Mouse (Mus musculus): ENCODE data around the gene Atoh8. TPM values are rescaled to one million over a fixed set of nuclear protein-coding genes. Genes with fewer than 3 reads are reported as not detected.

Gene Atoh8
- total RNA-seq, 4 experiments from 2014 or later: 2.5 to 3.4 (median 3.3) TPM

DNA sequence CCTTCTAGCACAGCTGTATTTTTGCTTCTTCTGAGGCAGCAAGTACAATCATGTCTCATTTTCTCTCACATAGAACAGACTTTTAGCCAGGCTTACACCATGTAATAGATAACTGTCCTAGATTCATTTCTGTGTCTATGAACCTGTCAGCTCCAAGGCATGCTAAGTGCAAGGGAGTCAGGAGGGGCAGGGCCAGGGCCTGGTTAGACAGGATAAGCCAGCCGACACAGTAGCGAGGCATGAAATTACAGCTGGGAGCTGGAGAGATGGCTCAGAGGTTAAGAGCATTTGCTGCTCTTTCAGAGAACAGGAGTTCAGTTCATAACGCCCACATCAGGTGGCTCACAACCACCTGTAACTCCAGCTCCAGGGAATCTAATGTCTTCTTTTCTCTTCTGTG is 38.7 kb downstream of the Atoh8 start:
- no peak for DNase-seq (ENCODE audit: low spot score in 2 of 2)

DNA sequence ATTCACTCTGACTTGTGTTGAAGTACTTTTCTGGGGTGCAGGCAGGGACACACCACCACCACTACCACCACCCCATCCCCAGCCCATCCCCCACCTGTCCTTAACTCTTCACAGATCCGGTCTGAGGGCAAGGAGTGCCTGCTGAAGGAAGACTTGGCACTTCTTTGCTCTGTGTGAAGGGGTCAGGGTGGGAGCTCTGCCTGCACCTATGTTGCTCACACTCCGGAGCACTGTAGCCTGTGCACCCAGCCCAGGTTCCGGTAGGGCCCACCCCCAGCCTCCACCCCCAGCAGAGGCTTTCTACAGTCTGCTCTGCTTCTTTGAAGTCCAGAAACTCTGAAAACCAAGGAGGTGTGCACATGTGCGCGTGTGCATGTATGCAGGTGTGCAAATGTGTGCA is 44.8 kb downstream of the Atoh8 start:
- no peak for DNase-seq (ENCODE audit: low spot score in 2 of 2)

- no peak for DNase-seq (ENCODE audit: low spot score in 2 of 2)
Observed at GRCm38 (mm10) chr6:72190120-72190519, 45.3 kb downstream of the Atoh8 start.

DNA sequence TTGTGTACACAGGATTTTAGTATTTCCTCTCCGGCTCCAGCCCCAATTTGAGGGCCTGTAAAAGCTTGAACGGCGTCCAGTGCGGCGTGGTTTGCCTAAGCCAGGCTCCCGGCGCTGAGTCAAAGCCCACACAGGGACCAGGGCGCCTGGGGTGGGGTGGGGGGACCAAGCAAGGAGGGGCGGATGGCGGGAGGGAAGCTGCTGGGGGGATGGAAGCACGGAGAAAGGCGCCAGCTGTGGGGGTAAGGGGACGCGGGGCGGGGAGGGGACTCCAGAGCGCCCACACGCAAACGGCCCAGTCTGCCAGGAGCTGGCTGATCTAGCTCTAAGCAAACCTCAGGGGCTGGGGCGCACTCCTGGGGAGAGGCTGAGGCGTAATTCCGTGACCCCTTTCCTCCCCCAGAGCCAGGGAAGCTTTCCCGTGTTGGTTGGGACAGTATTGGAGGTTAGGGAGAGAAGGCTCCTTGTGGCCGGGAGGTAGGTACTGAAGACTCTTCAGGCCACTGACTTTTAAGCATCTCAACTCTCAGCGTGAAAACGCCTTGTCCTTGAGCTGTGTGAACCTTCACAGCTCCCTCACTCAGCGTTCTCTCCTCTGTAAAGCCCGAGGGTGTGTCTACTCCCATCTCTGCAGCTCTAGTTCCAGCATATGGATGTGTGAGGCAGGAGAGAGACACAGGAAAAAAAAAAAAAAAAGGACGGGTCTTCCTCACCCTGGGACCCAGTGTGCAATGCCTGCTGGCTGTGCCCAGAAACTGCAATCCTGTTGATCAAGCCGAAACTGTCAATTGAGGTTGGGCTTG is 46.1 kb downstream of the Atoh8 start:
- DNase-seq (ENCODE audit: low spot score in 2 of 2): no peak

DNA sequence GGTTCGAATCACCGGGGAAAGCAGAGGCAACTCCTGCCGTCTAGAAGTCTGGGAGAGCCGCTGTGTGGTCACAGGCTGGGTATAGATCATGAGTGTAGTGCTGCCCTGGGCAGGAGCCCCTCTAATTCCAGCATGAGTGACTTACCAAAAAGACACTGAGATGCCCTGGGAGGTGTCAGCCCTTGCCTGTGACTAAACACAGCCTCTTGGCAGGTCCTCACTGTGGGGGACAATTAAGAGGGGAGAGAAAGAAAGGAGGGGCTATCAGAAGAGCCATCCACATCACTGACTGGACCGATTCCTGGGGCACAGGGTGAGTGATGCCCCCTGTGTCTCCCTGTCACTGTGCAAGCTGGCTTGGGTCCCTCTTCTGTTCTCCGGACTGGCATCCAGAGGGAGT is 48.6 kb downstream of the Atoh8 start:
- DNase-seq (ENCODE audit: low spot score in 2 of 2): no peak

DNA sequence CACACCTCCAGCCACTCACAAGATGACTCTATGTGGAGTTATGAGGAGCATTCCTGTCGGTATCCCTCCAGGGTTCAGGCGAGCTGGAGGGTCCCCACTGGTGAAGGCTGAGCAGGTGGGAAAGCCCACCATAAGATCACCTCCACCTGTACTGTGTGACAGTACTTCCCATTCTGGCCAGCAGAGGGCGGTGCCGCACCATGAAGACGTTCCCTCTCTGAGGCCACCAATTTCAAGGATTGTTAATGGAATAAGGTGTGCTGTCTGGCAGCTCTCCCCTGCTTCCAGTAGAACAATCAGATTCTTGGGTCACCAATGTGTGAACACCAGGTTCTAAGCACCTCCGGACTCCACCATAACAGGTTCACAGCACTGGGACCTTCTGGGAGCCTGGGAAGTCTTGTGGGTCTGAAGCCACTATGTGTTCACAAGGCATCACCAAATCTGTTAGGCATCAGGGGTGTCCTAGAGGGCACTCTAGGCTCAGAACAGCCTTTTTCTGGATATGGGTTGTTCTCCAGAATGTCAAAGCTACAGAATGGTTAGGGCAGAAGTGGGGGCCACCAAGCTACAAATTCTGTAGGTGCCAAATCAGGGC is 49.4 kb downstream of the Atoh8 start:
- DNase-seq (ENCODE audit: low spot score in 2 of 2): peak; percentile 54 to 85

DNA sequence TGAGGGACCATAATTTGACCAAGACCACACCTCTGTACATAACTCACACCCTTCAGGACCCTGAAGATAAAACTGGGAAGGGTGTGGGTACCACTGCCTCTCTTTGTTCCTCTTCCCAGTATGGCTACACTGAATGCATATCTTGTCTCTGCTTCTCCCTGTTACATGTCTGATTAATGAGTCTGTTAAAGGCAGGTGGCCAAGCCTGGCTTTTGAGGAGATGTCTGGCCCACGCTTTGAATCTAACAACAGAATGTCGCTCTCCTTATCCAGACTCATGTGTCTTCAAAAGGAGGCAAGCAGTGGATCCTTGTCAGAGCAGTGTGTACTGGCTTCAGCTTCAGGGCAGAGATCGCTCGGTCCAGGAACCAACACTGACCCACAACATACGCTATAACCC is 50.8 kb downstream of the Atoh8 start:
- DNase-seq (ENCODE audit: low spot score in 2 of 2): peak; percentile 27 to 33

DNA sequence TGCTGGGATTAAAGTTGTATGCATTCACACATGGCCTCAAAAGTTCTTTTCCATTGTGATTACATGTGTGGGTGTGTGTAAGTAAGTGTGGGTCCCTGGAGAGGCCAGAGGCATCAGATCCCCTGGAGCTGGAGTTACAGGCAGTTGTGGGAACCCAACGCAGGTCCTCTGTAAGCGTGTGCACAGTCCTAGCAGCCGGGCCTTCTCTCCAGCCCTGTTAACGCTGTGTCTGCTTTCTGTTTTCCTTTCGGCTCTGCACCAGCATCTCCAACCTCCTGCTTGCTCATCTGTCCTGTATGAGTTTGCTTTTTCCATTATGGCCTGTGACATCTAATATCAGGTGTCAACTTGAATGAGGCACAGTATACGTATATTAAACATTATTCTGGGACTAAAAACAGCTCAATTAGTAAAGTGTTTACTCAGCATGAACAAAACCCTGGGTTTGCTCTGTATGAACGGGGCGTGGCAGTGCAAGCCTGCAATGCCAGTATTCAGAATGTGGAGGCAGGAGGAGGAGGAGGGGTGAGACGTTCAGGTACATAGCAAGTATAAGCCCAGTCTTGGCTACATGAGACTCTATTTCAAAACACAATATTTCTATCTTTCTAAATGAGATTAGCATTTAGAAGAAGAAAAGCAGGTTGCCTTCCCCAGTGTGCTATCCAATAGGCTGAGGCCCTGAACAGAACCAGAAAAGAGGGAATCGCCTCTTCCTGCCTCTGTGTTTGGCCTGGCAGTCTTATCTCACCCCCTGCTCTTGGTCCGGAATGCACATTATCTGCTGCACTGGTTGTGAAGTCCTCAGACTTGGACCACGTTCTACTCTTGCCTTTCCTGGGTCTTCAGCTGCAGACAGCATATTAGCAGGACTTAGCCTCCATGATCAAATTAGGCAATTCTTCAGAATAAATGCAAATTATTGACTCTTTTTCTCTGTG is 55.5 kb downstream of the Atoh8 start:
- DNase-seq (ENCODE audit: low spot score in 2 of 2): no peak

- DNase-seq (ENCODE audit: low spot score in 2 of 2): no peak
Observed at GRCm38 (mm10) chr6:72179006-72179405, 56.4 kb downstream of the Atoh8 start.

- no peak for DNase-seq (ENCODE audit: low spot score in 2 of 2)
Observed at GRCm38 (mm10) chr6:72177417-72177816, 58.0 kb downstream of the Atoh8 start.

DNA sequence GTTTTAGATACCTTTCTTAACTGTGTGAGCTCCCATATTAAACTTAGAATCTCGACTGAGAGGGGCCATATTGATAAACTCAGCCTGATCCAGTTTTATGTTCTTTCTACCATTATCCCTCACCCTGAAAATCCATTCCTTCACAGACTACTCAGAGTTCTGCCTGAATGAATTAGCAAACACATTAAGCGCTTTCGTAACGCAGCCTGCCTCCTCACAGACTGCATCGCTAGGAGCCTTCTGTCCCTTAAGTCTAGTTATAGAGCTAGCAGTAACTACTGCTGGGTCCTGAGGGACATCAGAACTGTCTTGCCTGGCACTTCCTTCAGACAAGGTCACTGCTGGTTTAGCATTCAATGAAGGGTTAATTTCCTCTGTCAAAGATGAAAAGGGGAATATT is 59.4 kb downstream of the Atoh8 start:
- no peak for DNase-seq (ENCODE audit: low spot score in 2 of 2)

- DNase-seq (ENCODE audit: low spot score in 2 of 2): no peak
Observed at GRCm38 (mm10) chr6:72175419-72175818, 60.0 kb downstream of the Atoh8 start.

GRCm38 (mm10) chr6:72173350-72173749 is 62.0 kb downstream of the Atoh8 start:
- no peak for DNase-seq (ENCODE audit: low spot score in 2 of 2)

DNA sequence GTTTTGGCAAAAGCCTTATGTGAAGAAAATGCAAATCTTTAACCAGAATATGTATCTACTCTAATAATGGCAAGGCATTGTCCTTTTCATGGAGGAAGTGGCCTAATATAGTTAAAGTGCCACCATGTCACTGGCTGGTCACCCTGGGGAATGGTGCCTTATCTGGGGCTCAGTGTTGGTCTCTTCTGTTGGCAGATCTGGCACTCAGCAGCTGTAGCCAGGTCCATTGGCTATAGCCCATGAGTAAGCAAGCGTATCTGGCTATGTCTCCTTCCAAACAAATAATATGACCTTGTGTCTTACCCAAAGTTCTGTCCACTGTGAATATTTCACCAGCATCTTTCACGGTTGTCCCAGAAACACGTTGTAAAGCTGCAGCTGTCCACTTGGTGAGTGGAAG is 64.0 kb downstream of the Atoh8 start:
- DNase-seq (ENCODE audit: low spot score in 2 of 2): no peak

DNA sequence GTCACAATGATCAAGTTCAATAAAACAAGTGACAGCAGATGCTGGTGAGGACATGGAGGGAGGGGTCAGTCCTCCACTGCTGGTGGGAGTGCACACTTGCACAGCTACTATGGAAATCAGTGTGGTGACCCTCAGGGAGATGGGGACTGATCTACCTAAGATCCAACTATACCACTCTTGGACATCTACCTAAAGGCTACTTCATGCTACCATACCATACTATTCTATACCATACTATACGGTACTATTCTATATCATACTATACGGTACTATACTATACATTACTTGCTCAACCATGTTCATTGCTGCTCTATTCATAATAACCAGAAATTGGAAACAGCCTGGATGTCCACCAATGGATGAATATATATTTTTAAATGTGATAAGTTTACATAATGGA is 69.5 kb downstream of the Atoh8 start:
- no peak for DNase-seq (ENCODE audit: low spot score in 2 of 2)

- DNase-seq (ENCODE audit: low spot score in 2 of 2): peak; percentile 77 to 93
Observed at GRCm38 (mm10) chr6:72164321-72165275, 70.8 kb downstream of the Atoh8 start.

- no peak for DNase-seq (ENCODE audit: low spot score in 2 of 2)
Observed at GRCm38 (mm10) chr6:72162155-72162890, 73.1 kb downstream of the Atoh8 start.

DNA sequence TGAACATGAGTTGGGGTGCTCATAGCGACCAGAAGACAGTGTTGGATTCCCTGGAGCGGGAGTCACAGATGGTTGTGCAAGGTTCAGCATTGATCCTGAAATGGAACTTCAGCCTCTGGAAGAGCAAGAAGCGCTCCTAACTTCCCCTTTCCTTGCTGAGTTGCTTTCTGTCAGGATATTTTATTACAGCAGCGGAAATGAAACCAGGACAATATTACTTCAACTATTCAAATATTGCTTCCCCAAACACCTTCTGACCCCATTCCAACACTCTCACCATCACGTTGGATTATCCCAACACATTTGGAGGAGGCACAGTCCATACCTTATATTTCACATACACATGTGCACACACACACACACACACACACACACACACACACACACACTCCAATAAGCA is 73.6 kb downstream of the Atoh8 start:
- no peak for DNase-seq (ENCODE audit: low spot score in 2 of 2)

DNA sequence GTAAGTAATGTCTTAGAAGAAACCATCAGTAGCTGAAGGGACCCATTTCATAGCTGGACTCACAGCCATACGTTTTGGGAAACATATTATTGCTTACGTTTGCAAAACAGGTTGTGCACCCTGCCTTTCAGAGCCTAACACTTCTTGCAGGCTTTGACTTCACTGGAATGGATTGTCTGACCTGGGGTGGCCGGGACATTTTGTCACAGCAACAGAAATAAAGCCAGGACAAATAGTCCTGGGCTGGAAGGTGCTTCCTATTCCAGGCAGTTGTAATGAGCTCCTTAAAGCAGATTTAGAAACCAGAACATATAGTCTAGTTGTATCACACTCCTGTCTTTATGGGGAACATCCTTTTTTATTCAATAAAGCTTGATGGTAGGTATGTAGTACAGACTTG is 74.4 kb downstream of the Atoh8 start:
- DNase-seq (ENCODE audit: low spot score in 2 of 2): no peak

- DNase-seq (ENCODE audit: low spot score in 2 of 2): no peak
Observed at GRCm38 (mm10) chr6:72159861-72160395, 75.4 kb downstream of the Atoh8 start.
